Mouse (Mus musculus): ENCODE results near the gene Ctsh. TPM values are rescaled to one million over a fixed set of nuclear protein-coding genes. Genes with fewer than 3 reads are reported as not detected.

The Ctsh gene
- polyA plus RNA-seq, 1 experiment from 2014 or later, result 23.3 TPM

GRCm38 (mm10) chr9:90115308-90115700 lies 61.4 kb downstream of the Ctsh start:
- ATAC-seq, result no peak
- H3K27me3 ChIP-seq (replicated peaks), result no peaks in the 10 kb centered on the region
- H3K4me1 ChIP-seq, result peaks cover 41% of the 10 kb centered on the region
- no peaks in the 10 kb centered on the region for H3K36me3 ChIP-seq
- H3K27ac ChIP-seq, result no peak overlapping the region
- H3K4me3 ChIP-seq, result peak overlapping the region; percentile 98
- no peaks in the 10 kb centered on the region for H3K9me3 ChIP-seq (replicated peaks)
- H3K4me2 ChIP-seq, result peak overlapping the region; percentile 79
- H3K9ac ChIP-seq, result peak overlapping the region; percentile 98

- H3K27me3 ChIP-seq (replicated peaks), result no peaks in the 10 kb centered on the region
- no peak for ATAC-seq
- H3K4me1 ChIP-seq, result peaks cover 23% of the 10 kb centered on the region
Measured at GRCm38 (mm10) chr9:90117234-90117633, 63.3 kb downstream of the Ctsh start.

DNA sequence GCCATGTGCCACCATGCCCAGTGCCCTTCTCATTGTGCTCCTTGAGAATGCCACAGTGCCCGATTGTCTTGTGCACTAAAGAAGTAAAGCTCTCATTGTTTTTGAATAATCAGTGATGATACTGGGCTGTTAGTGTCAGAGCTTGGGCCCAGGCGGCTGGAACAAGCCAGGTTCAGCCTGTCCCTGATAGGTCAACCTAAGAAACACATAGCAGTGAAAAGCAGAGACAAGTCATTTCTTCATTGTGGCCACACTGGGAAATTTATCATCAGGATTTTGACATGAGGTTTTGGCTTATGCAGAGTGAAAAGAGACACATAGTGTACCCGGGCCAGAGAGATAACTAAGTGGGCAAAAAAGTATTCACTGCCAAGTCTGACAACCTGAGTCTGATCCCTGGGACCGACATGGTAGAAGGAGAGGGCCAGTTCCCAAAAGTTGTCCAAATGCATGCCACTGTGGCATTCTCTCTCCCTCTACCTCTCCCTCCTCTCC lies 68.3 kb downstream of the Ctsh start:
- H3K9ac ChIP-seq, result no peak overlapping the region
- no peaks in the 10 kb centered on the region for H3K9me3 ChIP-seq (replicated peaks)
- no peaks in the 10 kb centered on the region for H3K36me3 ChIP-seq
- peaks cover 21% of the 10 kb centered on the region for H3K4me1 ChIP-seq
- 70% methylated on average over 4 of the region's 4 CpGs for WGBS (ENCODE audit: insufficient replicate concordance)
- H3K27me3 ChIP-seq (replicated peaks), result no peaks in the 10 kb centered on the region
- ATAC-seq, result no peak
- H3K4me2 ChIP-seq, result no peak overlapping the region
- H3K4me3 ChIP-seq, result no peak overlapping the region
- no peak overlapping the region for H3K27ac ChIP-seq

More at GRCm38 (mm10) chr9:90117234-90117633, 63.3 kb downstream of the Ctsh start:
- Histone ChIP-seq H3K36me3 (no peaks in the 10 kb centered on the region), H3K27ac (no peak overlapping the region), H3K4me2 (no peak overlapping the region), H3K9ac (no peak overlapping the region), H3K4me3 (no peak overlapping the region), H3K9me3 (replicated peaks) (no peaks in the 10 kb centered on the region)

- no peak overlapping the region for H3K9ac ChIP-seq
- peaks cover 18% of the 10 kb centered on the region for H3K4me1 ChIP-seq
- H3K9me3 ChIP-seq (replicated peaks), result no peaks in the 10 kb centered on the region
- ATAC-seq, result no peak
- no peaks in the 10 kb centered on the region for H3K27me3 ChIP-seq (replicated peaks)
- 54% methylated on average over 11 of the region's 11 CpGs for WGBS (ENCODE audit: insufficient replicate concordance)
- no peak overlapping the region for H3K4me2 ChIP-seq
- no peaks in the 10 kb centered on the region for H3K36me3 ChIP-seq
- no peak overlapping the region for H3K27ac ChIP-seq
- no peak overlapping the region for H3K4me3 ChIP-seq
Measured at GRCm38 (mm10) chr9:90124156-90124872, 70.4 kb downstream of the Ctsh start.

GRCm38 (mm10) chr9:90124873-90125245 lies 70.9 kb downstream of the Ctsh start:
- Histone ChIP-seq H3K36me3 (no peaks in the 10 kb centered on the region), H3K4me1 (peaks cover 18% of the 10 kb centered on the region), H3K9ac (no peak overlapping the region), H3K4me3 (no peak overlapping the region), H3K27me3 (replicated peaks) (no peaks in the 10 kb centered on the region), H3K27ac (no peak overlapping the region), H3K9me3 (replicated peaks) (no peaks in the 10 kb centered on the region), H3K4me2 (no peak overlapping the region)
- WGBS (ENCODE audit: insufficient replicate concordance), result 54% methylated on average over 8 of the region's 8 CpGs
- ATAC-seq, result no peak

Other genes starting within 250 kb of the Ctsh start
- 0.14 TPM in 1 of 2 replicates, not detected in the other for gene Rasgrf1, start 144.2 kb upstream of the Ctsh start, polyA plus RNA-seq (2016; fragmentation: Nextera tagmentation; extraction: Ambion mirVana)
- 179 and 180 TPM in 2 replicates for gene Morf4l1, start 60.6 kb downstream of the Ctsh start, polyA plus RNA-seq (2016; fragmentation: Nextera tagmentation; extraction: Ambion mirVana)
- 1.4 and 1.5 TPM in 2 replicates for gene Adamts7, start 108.9 kb downstream of the Ctsh start, polyA plus RNA-seq (2016; fragmentation: Nextera tagmentation; extraction: Ambion mirVana)
- gene Tbc1d2b, start 216.7 kb downstream of the Ctsh start, polyA plus RNA-seq (2016; fragmentation: Nextera tagmentation; extraction: Ambion mirVana), result 11.0 and 12.2 TPM in 2 replicates

Data from liver, embryonic 12.5 days (tissue).